Mouse (Mus musculus): ENCODE measurements around the gene Eri3.

DNA sequence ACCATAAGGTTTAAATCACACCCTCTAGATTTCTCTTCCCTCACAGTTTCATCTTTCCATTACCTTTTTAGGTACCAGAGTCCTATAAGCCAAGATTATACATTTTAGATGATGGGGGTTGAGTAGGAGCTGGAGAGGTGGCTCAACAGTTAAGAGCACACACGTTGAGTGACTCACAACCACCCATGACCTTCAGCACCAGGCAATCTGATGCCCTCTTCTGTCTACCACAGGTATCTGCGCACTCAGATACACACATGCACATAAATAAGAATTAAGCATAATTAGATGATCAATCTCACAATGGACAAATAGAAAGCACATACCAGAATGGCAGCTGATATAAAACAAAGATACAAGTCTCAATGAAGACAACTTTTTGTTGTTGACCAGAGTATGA lies 28.8 kb upstream of the Eri3 start:
- TF ChIP-seq CTCF (IDR thresholded peaks at IDR 0.05; ENCODE audit: low read depth) (no peak), EP300 (IDR thresholded peaks at IDR 0.05; ENCODE audit: low read depth) (no peak)
